Mouse (Mus musculus): ENCODE data around the gene Peli2. TPM values are rescaled to one million over a fixed set of nuclear protein-coding genes. Genes with fewer than 3 reads are reported as not detected.

Peli2 gene
- polyA plus RNA-seq, 1 experiment from 2014 or later, result 7.5 TPM

- no peak overlapping the region for H3K4me2 ChIP-seq (ENCODE audit: low read depth, low read length)
- H3K9ac ChIP-seq (replicated peaks; ENCODE audit: low read depth, low read length), result no peak overlapping the region
- no peaks in the 10 kb centered on the region for H3K36me3 ChIP-seq (ENCODE audit: control insufficient read depth, insufficient read depth, low read length)
- peaks cover 13% of the 10 kb centered on the region; the same call in 1 of the 2 replicates for H3K4me1 ChIP-seq (ENCODE audit: control insufficient read depth, insufficient read depth, low read length)
- no peaks in the 10 kb centered on the region for H3K27me3 ChIP-seq (ENCODE audit: control insufficient read depth, insufficient read depth, low read length)
- no peak overlapping the region for H3K4me3 ChIP-seq (ENCODE audit: low read depth, low read length)
- no peak overlapping the region for H3K27ac ChIP-seq (ENCODE audit: low read depth, low read length)
- ATAC-seq (ENCODE audit: low read depth), result no peak
- WGBS, result 86% methylated on average over 3 of the region's 3 CpGs
- no peaks in the 10 kb centered on the region for H3K9me3 ChIP-seq (ENCODE audit: control insufficient read depth, low read length)
Measured at GRCm38 (mm10) chr14:48139409-48139808, 18.8 kb downstream of the Peli2 start.

- Histone ChIP-seq H3K4me2 (ENCODE audit: low read depth, low read length) (no peak overlapping the region), H3K36me3 (ENCODE audit: control insufficient read depth, insufficient read depth, low read length) (no peaks in the 10 kb centered on the region), H3K27me3 (ENCODE audit: control insufficient read depth, insufficient read depth, low read length) (no peaks in the 10 kb centered on the region), H3K27ac (ENCODE audit: low read depth, low read length) (no peak overlapping the region), H3K4me1 (ENCODE audit: control insufficient read depth, insufficient read depth, low read length) (peaks cover 7% of the 10 kb centered on the region; the same call in 1 of the 2 replicates), H3K4me3 (ENCODE audit: low read depth, low read length) (no peak overlapping the region), H3K9ac (replicated peaks; ENCODE audit: low read depth, low read length) (no peak overlapping the region), H3K9me3 (ENCODE audit: control insufficient read depth, low read length) (no peaks in the 10 kb centered on the region)
- WGBS, result 86% methylated on average over 8 of the region's 8 CpGs
- no peak for ATAC-seq (ENCODE audit: low read depth)
Measured at GRCm38 (mm10) chr14:48141694-48142093, 21.1 kb downstream of the Peli2 start.

- H3K4me1 ChIP-seq (ENCODE audit: control insufficient read depth, insufficient read depth, low read length), result peaks cover 7% of the 10 kb centered on the region; the same call in 1 of the 2 replicates
- 56% methylated on average over 10 of the region's 10 CpGs for WGBS
- H3K27ac ChIP-seq (ENCODE audit: low read depth, low read length), result no peak overlapping the region
- no peaks in the 10 kb centered on the region for H3K9me3 ChIP-seq (ENCODE audit: control insufficient read depth, low read length)
- no peak for ATAC-seq (ENCODE audit: low read depth)
- no peak overlapping the region for H3K9ac ChIP-seq (replicated peaks; ENCODE audit: low read depth, low read length)
- no peaks in the 10 kb centered on the region for H3K27me3 ChIP-seq (ENCODE audit: control insufficient read depth, insufficient read depth, low read length)
- H3K4me2 ChIP-seq (ENCODE audit: low read depth, low read length), result no peak overlapping the region
- H3K4me3 ChIP-seq (ENCODE audit: low read depth, low read length), result no peak overlapping the region
- H3K36me3 ChIP-seq (ENCODE audit: control insufficient read depth, insufficient read depth, low read length), result no peaks in the 10 kb centered on the region
Measured at GRCm38 (mm10) chr14:48142696-48143095, 22.1 kb downstream of the Peli2 start.

- WGBS, result 37% methylated on average over 4 of the region's 4 CpGs
- peak; percentile 50 for ATAC-seq (ENCODE audit: low read depth)
Measured at GRCm38 (mm10) chr14:48143141-48143540, 22.5 kb downstream of the Peli2 start.

GRCm38 (mm10) chr14:48144330-48144729 is 23.7 kb downstream of the Peli2 start:
- Histone ChIP-seq H3K36me3 (ENCODE audit: control insufficient read depth, insufficient read depth, low read length) (no peaks in the 10 kb centered on the region), H3K9me3 (ENCODE audit: control insufficient read depth, low read length) (no peaks in the 10 kb centered on the region), H3K27ac (ENCODE audit: low read depth, low read length) (no peak overlapping the region), H3K9ac (replicated peaks; ENCODE audit: low read depth, low read length) (no peak overlapping the region), H3K27me3 (ENCODE audit: control insufficient read depth, insufficient read depth, low read length) (no peaks in the 10 kb centered on the region), H3K4me2 (ENCODE audit: low read depth, low read length) (no peak overlapping the region), H3K4me1 (ENCODE audit: control insufficient read depth, insufficient read depth, low read length) (peaks cover 7% of the 10 kb centered on the region; the same call in 1 of the 2 replicates), H3K4me3 (ENCODE audit: low read depth, low read length) (no peak overlapping the region)
- WGBS, result 90% methylated on average over 17 of the region's 17 CpGs
- no peak for ATAC-seq (ENCODE audit: low read depth)

More at GRCm38 (mm10) chr14:48143141-48143540, 22.5 kb downstream of the Peli2 start:
- Histone ChIP-seq H3K4me3 (ENCODE audit: low read depth, low read length) (no peak overlapping the region), H3K9ac (replicated peaks; ENCODE audit: low read depth, low read length) (no peak overlapping the region), H3K27ac (ENCODE audit: low read depth, low read length) (no peak overlapping the region), H3K4me2 (ENCODE audit: low read depth, low read length) (no peak overlapping the region), H3K27me3 (ENCODE audit: control insufficient read depth, insufficient read depth, low read length) (no peaks in the 10 kb centered on the region), H3K4me1 (ENCODE audit: control insufficient read depth, insufficient read depth, low read length) (peaks cover 7% of the 10 kb centered on the region; the same call in 1 of the 2 replicates), H3K9me3 (ENCODE audit: control insufficient read depth, low read length) (no peaks in the 10 kb centered on the region), H3K36me3 (ENCODE audit: control insufficient read depth, insufficient read depth, low read length) (no peaks in the 10 kb centered on the region)

GRCm38 (mm10) chr14:48147688-48148087 is 27.1 kb downstream of the Peli2 start:
- peaks cover 7% of the 10 kb centered on the region; the same call in 1 of the 2 replicates for H3K4me1 ChIP-seq (ENCODE audit: control insufficient read depth, insufficient read depth, low read length)
- no peak overlapping the region for H3K4me2 ChIP-seq (ENCODE audit: low read depth, low read length)
- no peaks in the 10 kb centered on the region for H3K9me3 ChIP-seq (ENCODE audit: control insufficient read depth, low read length)
- 85% methylated on average over 6 of the region's 6 CpGs for WGBS
- no peaks in the 10 kb centered on the region for H3K36me3 ChIP-seq (ENCODE audit: control insufficient read depth, insufficient read depth, low read length)
- no peak overlapping the region for H3K9ac ChIP-seq (replicated peaks; ENCODE audit: low read depth, low read length)
- H3K4me3 ChIP-seq (ENCODE audit: low read depth, low read length), result no peak overlapping the region
- no peaks in the 10 kb centered on the region for H3K27me3 ChIP-seq (ENCODE audit: control insufficient read depth, insufficient read depth, low read length)
- H3K27ac ChIP-seq (ENCODE audit: low read depth, low read length), result no peak overlapping the region
- ATAC-seq (ENCODE audit: low read depth), result no peak

- ATAC-seq (ENCODE audit: low read depth), result no peak
- Histone ChIP-seq H3K27me3 (ENCODE audit: control insufficient read depth, insufficient read depth, low read length) (no peaks in the 10 kb centered on the region), H3K4me2 (ENCODE audit: low read depth, low read length) (no peak overlapping the region), H3K9ac (replicated peaks; ENCODE audit: low read depth, low read length) (no peak overlapping the region), H3K4me3 (ENCODE audit: low read depth, low read length) (no peak overlapping the region), H3K9me3 (ENCODE audit: control insufficient read depth, low read length) (no peaks in the 10 kb centered on the region), H3K4me1 (ENCODE audit: control insufficient read depth, insufficient read depth, low read length) (no peaks in the 10 kb centered on the region), H3K27ac (ENCODE audit: low read depth, low read length) (no peak overlapping the region), H3K36me3 (ENCODE audit: control insufficient read depth, insufficient read depth, low read length) (no peaks in the 10 kb centered on the region)
- 87% methylated on average over 6 of the region's 6 CpGs for WGBS
Measured at GRCm38 (mm10) chr14:48148615-48149014, 28.0 kb downstream of the Peli2 start.

- ATAC-seq (ENCODE audit: low read depth), result no peak
- Histone ChIP-seq H3K27ac (ENCODE audit: low read depth, low read length) (no peak overlapping the region), H3K4me1 (ENCODE audit: control insufficient read depth, insufficient read depth, low read length) (no peaks in the 10 kb centered on the region), H3K9me3 (ENCODE audit: control insufficient read depth, low read length) (no peaks in the 10 kb centered on the region), H3K27me3 (ENCODE audit: control insufficient read depth, insufficient read depth, low read length) (no peaks in the 10 kb centered on the region), H3K9ac (replicated peaks; ENCODE audit: low read depth, low read length) (no peak overlapping the region), H3K4me2 (ENCODE audit: low read depth, low read length) (no peak overlapping the region), H3K36me3 (ENCODE audit: control insufficient read depth, insufficient read depth, low read length) (no peaks in the 10 kb centered on the region), H3K4me3 (ENCODE audit: low read depth, low read length) (no peak overlapping the region)
- 86% methylated on average over 9 of the region's 9 CpGs for WGBS
Measured at GRCm38 (mm10) chr14:48149351-48149750, 28.7 kb downstream of the Peli2 start.

GRCm38 (mm10) chr14:48150903-48151302 is 30.3 kb downstream of the Peli2 start:
- 97% methylated on average over 1 of the region's 1 CpGs for WGBS
- Histone ChIP-seq H3K36me3 (ENCODE audit: control insufficient read depth, insufficient read depth, low read length) (no peaks in the 10 kb centered on the region), H3K27me3 (ENCODE audit: control insufficient read depth, insufficient read depth, low read length) (no peaks in the 10 kb centered on the region), H3K9me3 (ENCODE audit: control insufficient read depth, low read length) (no peaks in the 10 kb centered on the region), H3K4me3 (ENCODE audit: low read depth, low read length) (no peak overlapping the region), H3K4me1 (ENCODE audit: control insufficient read depth, insufficient read depth, low read length) (no peaks in the 10 kb centered on the region), H3K4me2 (ENCODE audit: low read depth, low read length) (no peak overlapping the region), H3K9ac (replicated peaks; ENCODE audit: low read depth, low read length) (no peak overlapping the region), H3K27ac (ENCODE audit: low read depth, low read length) (no peak overlapping the region)
- no peak for ATAC-seq (ENCODE audit: low read depth)
